Comparison of ENCODE assay signal across 10 mouse cellular contexts in genomic region chr5:120194309-120194941, GRCm38 (mm10).
DNase-seq lines count a peak whose midpoint lies in the region; ATAC-seq and TF ChIP-seq lines count a peak whose summit lies in the region.
"Had no signal": no experiment of that assay in that cellular context is flagged by ENCODE, and none has a peak within 500 bp of the region (broad histone marks: within the 10 kb centered on the region; RNA-seq: fewer than 3 reads in every experiment).

No protein-coding gene starts in this region.

- 41% methylated on average over 16 of the region's 16 CpGs for WGBS in lung, embryonic 16.5 days
- WGBS in hindbrain, postnatal 0 days: 16% methylated on average over 16 of the region's 16 CpGs
- 34% methylated on average over 16 of the region's 16 CpGs for WGBS in neural tube, embryonic 15.5 days

- H3K9ac ChIP-seq in lung, embryonic 16.5 days (ENCODE audit: low read length): no peak overlapping the region
- H3K9ac ChIP-seq in hindbrain, postnatal 0 days (replicated peaks; ENCODE audit: low read length): no peak overlapping the region
- H3K9ac ChIP-seq in neural tube, embryonic 15.5 days (replicated peaks): no peak overlapping the region

- peak; percentile 18 for DNase-seq in cerebellum, adult 9-11 months
- no peak for DNase-seq in cerebellum, adult 9-10 months
- DNase-seq in lung, postnatal 36 days: no peak
- peak; percentile 75 for DNase-seq in hindbrain, postnatal 0 days (ENCODE audit: low spot score)
- DNase-seq in spleen, adult 18-20 months: no peak
- no peak for DNase-seq in MN1 (ENCODE audit: low spot score)
- DNase-seq: cerebellum, adult 8-10 months; gastrocnemius, postnatal 25 days had no signal

- H3K4me2 ChIP-seq in lung, embryonic 16.5 days (ENCODE audit: low read depth, low read length): peak overlapping the region; percentile 23; the same call in 1 of the 2 replicates
- 0 out of 2 replicates have a peak overlapping the region, but pooled peaks have one; percentile 6 for H3K4me2 ChIP-seq in hindbrain, postnatal 0 days (ENCODE audit: low read depth, low read length)
- no peak overlapping the region for H3K4me2 ChIP-seq in neural tube, embryonic 15.5 days

- H3K9me3 ChIP-seq in lung, embryonic 16.5 days (ENCODE audit: control insufficient read depth, low read length): no peaks in the 10 kb centered on the region
- no peaks in the 10 kb centered on the region for H3K9me3 ChIP-seq in hindbrain, postnatal 0 days (ENCODE audit: low read length)
- no peaks in the 10 kb centered on the region for H3K9me3 ChIP-seq in neural tube, embryonic 15.5 days (replicated peaks)

- H3K27me3 ChIP-seq in lung, embryonic 16.5 days (ENCODE audit: control insufficient read depth, insufficient read depth, low read depth, low read length): no peaks in the 10 kb centered on the region
- H3K27me3 ChIP-seq in hindbrain, postnatal 0 days (ENCODE audit: insufficient read depth, low read length): no peaks in the 10 kb centered on the region
- no peaks in the 10 kb centered on the region for H3K27me3 ChIP-seq in neural tube, embryonic 15.5 days (replicated peaks)

- 0 out of 2 replicates have a peak, but pooled peaks have one; percentile 13 for TF ChIP-seq CTCF in hindbrain, postnatal 0 days (IDR thresholded peaks at IDR 0.05; ENCODE audit: low read depth)

- H3K36me3 ChIP-seq in lung, embryonic 16.5 days (ENCODE audit: control insufficient read depth, insufficient read depth, low read length): no peaks in the 10 kb centered on the region
- H3K36me3 ChIP-seq in hindbrain, postnatal 0 days (ENCODE audit: insufficient read depth, low read length): peaks cover 9% of the 10 kb centered on the region
- H3K36me3 ChIP-seq in neural tube, embryonic 15.5 days: no peaks in the 10 kb centered on the region

- no peak for ATAC-seq in lung, embryonic 16.5 days (ENCODE audit: low read depth)
- ATAC-seq in hindbrain, postnatal 0 days: peak; percentile 58; the same call in 1 of the 2 replicates
- ATAC-seq in neural tube, embryonic 15.5 days (ENCODE audit: low FRiP score): peak; percentile 46; the same call in 1 of the 2 replicates

- H3K27ac ChIP-seq in lung, embryonic 16.5 days (ENCODE audit: low read length): no peak overlapping the region
- H3K27ac ChIP-seq in hindbrain, postnatal 0 days: peak overlapping the region; percentile 79
- H3K27ac ChIP-seq in neural tube, embryonic 15.5 days (replicated peaks): peak overlapping the region; percentile 84

- no peak overlapping the region for H3K4me3 ChIP-seq in lung, embryonic 16.5 days (ENCODE audit: low read length)
- H3K4me3 ChIP-seq in hindbrain, postnatal 0 days (ENCODE audit: low read length): no peak overlapping the region
- H3K4me3 ChIP-seq in neural tube, embryonic 15.5 days (replicated peaks): no peak overlapping the region

- H3K4me1 ChIP-seq in lung, embryonic 16.5 days (replicated peaks; ENCODE audit: control insufficient read depth, insufficient read depth, low read length): peaks cover 15% of the 10 kb centered on the region
- H3K4me1 ChIP-seq in hindbrain, postnatal 0 days (ENCODE audit: insufficient read depth, low read length): peaks cover 28% of the 10 kb centered on the region
- H3K4me1 ChIP-seq in neural tube, embryonic 15.5 days: peaks cover 77% of the 10 kb centered on the region

Comparison
In these comparisons a context has a peak if more than half of its experiments do, and no peak if none do; other contexts are left out.
1. DNase-seq: peak in cerebellum, adult 9-11 months (single experiment) and hindbrain, postnatal 0 days (single experiment); none in cerebellum, adult 9-10 months (single experiment), lung, postnatal 36 days (single experiment), spleen, adult 18-20 months (0 of 2) and MN1 (single experiment).